Mouse (Mus musculus) right cerebral cortex, postnatal 36 days (tissue): ENCODE results near the gene Tnfrsf1a.

ENCODE experiments used
- DNase-seq, 2 experiments: peaks; one replicate each; pipeline ENCODE4 v3.0.0; 2022; ENCODE audit warnings: low spot score in 2 of 2, mixed read lengths in 1 of 2

Gene Tnfrsf1a

DNA sequence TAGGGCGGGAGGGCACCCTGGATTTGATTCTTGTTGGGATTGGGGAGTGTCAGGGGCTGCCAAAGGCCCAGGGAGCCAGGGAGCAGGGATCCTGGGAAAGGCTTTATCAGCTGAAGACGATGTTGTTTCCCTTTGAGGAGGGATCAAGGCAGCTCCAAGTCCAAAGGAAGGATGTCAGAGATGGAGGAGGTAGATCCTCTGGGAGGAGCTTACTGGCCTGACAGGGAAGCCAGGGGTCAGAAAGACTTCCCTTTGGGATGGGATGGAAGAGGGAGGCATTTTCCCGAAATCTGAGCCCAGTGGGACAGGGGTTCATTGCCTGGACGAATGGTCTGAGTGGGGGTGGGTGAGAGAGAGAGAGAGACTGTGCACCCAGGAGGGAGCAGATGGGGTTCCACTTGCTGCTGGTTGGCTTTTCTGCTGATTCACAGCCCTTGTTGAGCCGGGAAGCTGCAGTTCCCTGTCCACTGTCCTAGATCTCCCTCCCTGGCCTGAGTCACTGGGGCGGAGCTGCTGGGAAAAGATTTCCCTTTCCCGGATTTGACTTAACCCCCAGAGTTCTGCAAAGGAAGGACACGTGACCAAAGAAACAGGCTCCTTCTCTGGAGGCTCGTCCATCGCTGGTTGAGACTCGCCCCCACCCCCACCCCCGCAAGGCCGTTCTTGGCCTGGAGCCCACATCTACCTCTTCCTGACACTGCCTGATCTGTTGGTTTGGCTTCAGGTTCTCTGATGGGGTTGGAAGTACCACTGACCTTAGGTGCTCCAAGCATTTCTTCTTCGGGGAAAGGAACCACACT is 5.4 kb downstream of the Tnfrsf1a start:
- DNase-seq = no peak

- no peak for DNase-seq
Observed at GRCm38 (mm10) chr6:125355197-125355741, 6.1 kb downstream of the Tnfrsf1a start.

GRCm38 (mm10) chr6:125356264-125356663 is 7.1 kb downstream of the Tnfrsf1a start:
- DNase-seq = no peak

GRCm38 (mm10) chr6:125357334-125357733 is 8.2 kb downstream of the Tnfrsf1a start:
- no peak for DNase-seq

DNA sequence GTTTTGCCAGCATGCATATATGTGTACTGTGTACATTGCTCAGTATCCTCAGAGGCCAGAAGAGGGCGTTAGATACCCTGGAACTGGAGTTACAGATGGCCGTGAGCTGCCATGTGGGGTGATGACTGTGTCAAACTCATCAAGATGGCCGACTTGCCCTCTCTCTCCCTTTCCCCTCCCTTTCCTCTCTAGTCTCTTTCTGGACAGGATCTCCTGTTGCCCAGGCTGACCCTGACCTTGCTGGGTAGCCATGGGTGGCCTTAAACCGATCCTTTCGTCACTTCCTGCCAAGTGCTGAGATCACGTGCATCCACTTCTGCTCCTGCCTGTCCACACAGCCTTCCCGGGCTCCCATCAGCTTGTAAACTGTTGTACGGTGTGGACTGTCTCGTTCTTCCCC is 10.8 kb downstream of the Tnfrsf1a start:
- no peak for DNase-seq

DNA sequence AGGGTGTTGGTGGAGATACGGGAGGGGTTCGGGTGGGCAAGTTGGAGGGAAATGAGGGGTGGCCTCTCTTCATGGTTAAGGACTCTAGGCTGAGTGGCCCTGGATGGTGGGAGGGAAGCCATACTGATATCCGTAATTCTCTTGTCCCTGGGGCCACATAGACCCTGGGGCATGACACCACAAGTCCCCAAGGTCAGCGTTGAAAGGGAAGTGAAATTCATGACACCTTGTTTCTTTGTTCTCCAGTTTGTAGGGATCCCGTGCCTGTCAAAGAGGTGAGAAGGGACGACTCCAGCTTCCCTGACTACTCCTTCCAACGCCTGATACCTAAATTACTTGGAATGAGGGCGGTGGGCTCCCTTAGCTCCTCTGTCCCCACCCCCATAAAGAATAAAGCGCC is 11.7 kb downstream of the Tnfrsf1a start:
- no peak for DNase-seq

DNA sequence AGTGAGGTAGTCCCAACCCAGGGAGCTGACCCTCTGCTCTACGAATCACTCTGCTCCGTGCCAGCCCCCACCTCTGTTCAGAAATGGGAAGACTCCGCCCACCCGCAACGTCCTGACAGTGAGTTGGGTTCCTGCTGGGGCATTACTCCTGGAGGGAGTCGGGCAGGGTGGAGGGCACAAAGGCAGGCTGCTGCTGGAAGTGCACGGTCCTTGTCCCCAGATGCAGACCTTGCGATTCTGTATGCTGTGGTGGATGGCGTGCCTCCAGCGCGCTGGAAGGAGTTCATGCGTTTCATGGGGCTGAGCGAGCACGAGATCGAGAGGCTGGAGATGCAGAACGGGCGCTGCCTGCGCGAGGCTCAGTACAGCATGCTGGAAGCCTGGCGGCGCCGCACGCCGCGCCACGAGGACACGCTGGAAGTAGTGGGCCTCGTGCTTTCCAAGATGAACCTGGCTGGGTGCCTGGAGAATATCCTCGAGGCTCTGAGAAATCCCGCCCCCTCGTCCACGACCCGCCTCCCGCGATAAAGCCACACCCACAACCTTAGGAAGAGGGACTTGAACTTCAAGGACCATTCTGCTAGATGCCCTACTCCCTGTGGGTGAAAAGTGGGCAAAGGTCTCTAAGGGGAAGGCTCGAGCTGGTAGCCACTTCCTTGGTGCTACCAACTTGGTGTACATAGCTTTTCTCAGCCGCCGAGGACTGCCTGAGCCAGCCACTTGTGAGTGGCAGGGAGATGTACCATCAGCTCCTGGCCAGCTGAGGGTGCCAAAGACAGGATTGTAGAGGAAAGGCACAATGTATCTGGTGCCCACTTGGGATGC is 12.5 kb downstream of the Tnfrsf1a start:
- DNase-seq = no peak

GRCm38 (mm10) chr6:125363021-125363420 is 13.9 kb downstream of the Tnfrsf1a start:
- DNase-seq = no peak

- DNase-seq = no peak
Observed at GRCm38 (mm10) chr6:125363451-125364242, 14.5 kb downstream of the Tnfrsf1a start.

DNA sequence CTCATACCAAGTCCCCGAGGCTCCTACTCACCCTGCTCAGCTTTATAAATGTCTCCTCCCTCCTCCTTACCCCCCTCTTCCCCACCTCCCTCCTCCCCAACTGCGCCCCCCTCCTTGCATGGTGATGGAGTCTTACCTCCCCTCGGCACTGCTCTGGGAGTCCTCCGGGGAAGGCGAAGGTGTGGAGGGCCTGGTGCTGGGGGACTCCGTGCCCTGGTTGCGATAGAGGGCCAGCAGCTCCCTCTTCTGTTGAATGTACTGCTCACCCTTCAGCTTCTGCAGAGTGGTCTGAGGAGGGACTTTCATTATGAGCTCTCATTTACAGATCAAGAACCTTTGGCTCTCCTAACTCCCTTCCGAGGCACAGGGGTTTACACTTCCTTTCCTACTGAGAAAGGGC is 15.3 kb downstream of the Tnfrsf1a start:
- no peak for DNase-seq

DNA sequence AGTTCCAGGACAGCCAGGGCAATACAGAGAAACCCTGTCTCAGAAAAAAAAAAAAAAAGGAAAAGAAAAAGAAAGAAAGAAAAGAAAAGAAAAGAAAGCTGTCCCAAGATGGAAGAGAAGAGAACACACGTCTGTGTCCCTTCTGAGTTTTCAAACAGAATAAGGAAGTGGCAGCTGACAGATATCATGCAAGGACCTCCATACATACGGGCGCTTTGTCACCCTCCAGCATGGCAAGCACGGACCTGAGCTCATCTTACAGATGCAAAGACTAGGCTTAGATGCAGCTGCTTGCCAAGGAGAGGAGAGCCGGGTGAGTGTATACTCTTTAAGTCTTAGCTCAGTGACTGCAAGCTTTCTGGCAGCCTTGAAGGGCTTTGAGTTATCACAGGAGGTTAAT is 16.4 kb downstream of the Tnfrsf1a start:
- DNase-seq = no peak

- DNase-seq = no peak
Observed at GRCm38 (mm10) chr6:125366133-125366532, 17.0 kb downstream of the Tnfrsf1a start.

DNA sequence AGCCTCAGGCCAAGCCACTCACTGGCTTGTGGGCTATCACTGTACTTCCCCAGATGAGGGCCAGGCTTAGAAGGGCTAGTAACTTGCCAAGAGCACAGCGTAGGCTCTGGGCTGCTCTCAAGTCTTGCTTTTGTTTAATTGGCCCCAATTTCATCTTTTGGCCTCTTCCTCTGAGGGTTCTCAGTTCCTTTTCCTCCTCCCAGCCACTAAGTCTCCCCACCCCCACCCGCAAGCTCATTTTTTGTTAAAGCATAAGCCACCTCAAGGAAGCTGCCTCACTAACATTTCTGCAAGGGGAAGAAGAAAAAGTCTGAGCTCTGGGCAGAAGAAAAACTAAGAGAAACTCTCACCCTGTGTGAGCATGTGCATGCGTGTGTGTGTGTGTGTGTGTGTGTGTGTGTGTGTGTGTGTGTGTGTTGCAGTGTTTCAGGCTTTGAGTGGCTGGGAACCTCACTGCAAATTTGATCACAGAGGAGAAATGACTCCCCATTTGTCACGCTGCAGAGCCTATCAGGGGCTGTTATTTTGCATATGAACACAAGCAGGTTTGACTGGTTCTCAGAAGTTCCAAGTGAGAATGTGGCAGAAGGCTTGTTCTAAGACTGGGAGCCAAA is 18.7 kb downstream of the Tnfrsf1a start:
- DNase-seq = no peak

GRCm38 (mm10) chr6:125377042-125377441 is 27.9 kb downstream of the Tnfrsf1a start:
- no peak for DNase-seq

DNA sequence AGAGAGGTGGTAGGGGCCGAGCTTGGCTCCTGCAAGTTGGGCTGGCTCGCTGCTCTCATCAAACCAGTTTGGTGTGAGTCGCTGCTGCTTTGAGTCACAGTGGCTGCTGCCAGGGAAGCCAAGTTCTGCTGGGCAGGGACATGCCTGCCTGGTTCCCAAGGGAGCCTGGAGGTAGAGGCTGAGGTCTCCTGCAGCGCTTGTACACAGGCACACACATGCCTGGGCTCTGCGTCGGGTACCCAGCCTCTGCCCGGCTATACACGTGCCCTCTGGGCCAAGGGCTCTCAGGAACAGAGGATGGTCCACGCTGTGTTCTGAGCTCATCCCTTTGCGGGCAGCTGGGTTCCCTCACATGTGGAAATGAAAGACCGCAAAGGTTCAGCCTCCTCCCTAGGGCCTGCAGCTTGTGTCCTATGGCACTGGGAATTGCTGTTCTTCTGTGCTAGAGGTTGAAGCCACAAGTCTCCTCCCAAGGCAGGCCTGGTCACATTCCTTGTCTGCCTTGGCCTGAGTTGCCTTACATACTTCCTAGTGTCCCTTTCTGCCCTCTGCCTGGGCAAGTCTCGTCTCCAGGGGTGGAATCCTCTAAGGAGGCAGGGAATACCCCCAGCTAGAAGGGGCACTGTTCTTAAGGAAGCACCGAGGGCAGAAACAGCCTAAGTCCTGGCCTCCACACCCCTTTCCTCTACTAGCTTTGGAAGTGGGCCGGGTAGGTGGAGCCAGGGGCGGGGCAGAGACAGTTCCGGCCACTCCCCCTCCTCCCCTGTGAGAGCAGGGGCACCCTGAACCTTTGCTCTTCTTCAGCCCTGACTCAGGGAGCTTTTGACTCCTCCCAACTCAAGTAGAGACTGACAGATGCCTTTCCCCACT is 28.7 kb downstream of the Tnfrsf1a start:
- DNase-seq = no peak

GRCm38 (mm10) chr6:125378621-125379020 is 29.5 kb downstream of the Tnfrsf1a start:
- no peak for DNase-seq

GRCm38 (mm10) chr6:125379781-125380180 is 30.6 kb downstream of the Tnfrsf1a start:
- no peak for DNase-seq

DNA sequence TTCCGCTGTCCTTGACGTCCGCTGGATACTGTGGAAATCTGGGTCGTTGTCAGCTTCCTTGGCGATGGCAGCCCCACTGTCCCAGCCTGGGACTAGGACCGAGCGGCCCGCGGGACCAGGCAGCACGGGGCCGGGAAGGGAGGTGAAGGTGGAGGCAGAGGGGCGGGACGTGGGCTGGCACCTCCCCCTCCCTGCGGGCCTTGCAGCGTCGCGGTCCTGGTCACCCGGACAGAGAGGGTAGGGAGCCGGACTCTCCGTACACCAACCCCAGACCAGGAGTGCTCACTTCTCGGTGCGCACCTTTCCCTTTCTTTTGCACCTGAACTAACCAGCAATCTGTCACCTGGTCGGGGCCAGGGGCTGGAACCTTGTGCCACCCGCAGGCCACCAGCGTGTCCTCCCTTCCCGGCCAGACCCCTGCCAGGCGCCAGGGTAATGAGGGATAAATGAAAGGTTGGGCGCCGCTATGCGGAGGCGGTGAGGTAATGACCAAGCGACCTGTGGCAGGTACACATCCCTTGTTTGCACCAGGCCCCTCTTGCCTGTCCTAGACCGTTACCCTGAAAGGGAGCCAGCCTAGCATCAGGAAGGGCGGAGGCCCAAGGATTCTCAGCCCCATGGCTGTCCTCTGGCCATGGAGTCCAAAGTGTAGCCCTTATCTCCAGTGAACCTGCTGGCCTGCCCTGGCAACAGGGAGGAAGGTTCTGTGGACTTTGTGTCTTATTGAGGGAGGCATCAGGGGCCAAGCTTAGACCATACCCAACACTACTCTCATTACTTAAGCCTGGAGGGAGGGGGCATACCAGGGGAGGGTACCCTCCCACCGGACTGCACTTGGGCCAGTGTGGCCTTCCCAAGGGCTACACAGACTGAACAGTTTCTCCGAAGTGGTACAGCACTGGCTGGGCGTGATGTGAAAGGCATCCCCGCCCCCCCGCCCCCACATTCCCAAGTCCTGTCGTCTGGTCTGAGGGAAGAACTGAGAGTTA is 31.5 kb downstream of the Tnfrsf1a start, which contains the start of gene Plekhg6:
Gene Plekhg6 (minus strand): TSS at position 422 of the 989 bp plus-strand sequence.
- DNase-seq = no peak

- no peak for DNase-seq
Observed at GRCm38 (mm10) chr6:125382024-125382423, 32.9 kb downstream of the Tnfrsf1a start.
